Mouse (Mus musculus): ENCODE measurements around the gene Zfp629.
"Not testable (repeated sequence)": the region's sequence is repeated elsewhere in the genome, so short reads cannot be mapped to it uniquely, and the experiment has no call there.

The Zfp629 gene

GRCm38 (mm10) chr7:127614891-127615843 lies at the start of gene Zfp629:
TSS of gene Zfp629 (minus strand) at chr7:127615797.
- no peak for DNase-seq (ENCODE audit: low spot score)

- no peak for DNase-seq (ENCODE audit: low spot score)
Observed at GRCm38 (mm10) chr7:127662926-127663325, 47.3 kb upstream of the Zfp629 start.

- DNase-seq (ENCODE audit: low spot score), result no peak
Observed at GRCm38 (mm10) chr7:127661833-127662232, 46.2 kb upstream of the Zfp629 start.

GRCm38 (mm10) chr7:127660882-127661281 lies 45.3 kb upstream of the Zfp629 start:
- no peak for DNase-seq (ENCODE audit: low spot score)

DNA sequence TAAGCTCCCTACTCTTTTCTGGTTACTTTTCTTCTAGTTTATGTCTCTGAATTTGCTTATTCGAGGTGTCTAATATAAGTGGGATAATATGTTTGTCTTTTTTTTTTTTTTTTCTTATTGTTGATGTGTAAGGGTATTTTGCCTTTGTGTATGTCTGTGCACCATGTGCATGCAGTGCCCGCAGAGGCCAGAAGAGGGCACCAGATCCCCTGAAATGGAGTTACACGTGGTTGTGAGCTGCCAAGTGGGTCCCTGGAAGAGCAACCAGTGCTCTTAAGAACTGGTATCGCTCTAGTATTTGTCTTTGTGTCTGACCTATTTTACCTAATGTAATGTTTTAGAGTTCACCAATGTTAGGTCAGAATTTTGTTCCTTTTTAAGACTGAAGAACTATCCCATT lies 41.3 kb upstream of the Zfp629 start:
- DNase-seq (ENCODE audit: low spot score), result peak; percentile 65

GRCm38 (mm10) chr7:127654318-127654717 lies 38.7 kb upstream of the Zfp629 start:
- DNase-seq (ENCODE audit: low spot score), result no peak

DNA sequence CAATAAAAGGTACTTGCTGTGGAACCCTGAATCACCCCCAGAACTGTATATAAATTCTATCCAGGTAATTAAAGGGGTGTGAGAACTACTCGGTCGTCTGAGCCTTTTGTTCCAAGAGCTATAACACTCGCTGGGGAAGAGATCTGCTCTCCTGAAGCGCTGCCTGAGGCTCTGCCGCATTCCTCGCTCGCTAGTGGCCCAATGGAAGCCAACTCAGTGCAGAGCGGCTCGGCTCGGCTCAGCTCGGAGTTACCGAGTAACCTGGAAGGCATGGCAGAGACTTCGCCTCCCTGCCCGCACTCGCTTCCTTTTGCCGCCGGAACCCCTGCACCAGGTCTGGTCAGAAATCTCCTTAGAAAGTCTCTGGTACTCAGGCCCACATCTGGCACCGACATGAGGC lies 36.5 kb upstream of the Zfp629 start:
- DNase-seq (ENCODE audit: low spot score), result no peak

DNA sequence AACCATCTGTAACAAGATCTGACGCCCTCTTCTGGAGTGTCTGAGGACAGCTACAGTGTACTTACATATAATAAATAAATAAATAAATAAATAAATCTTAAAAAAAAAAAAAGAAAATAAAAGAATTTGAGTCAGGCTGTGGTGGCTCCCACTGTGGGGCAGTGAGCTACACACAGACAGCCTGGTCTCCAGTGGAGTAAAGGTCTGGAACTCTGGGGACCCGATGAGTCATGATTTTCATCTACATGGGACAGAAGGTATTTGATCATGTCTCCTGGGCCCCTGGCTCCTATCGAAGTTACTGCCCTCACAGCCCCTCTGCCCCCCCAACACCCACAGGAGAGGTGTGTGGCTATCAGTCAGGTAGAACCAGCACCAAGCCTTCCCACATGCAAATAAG lies 36.0 kb upstream of the Zfp629 start:
- DNase-seq (ENCODE audit: low spot score), result no peak

DNA sequence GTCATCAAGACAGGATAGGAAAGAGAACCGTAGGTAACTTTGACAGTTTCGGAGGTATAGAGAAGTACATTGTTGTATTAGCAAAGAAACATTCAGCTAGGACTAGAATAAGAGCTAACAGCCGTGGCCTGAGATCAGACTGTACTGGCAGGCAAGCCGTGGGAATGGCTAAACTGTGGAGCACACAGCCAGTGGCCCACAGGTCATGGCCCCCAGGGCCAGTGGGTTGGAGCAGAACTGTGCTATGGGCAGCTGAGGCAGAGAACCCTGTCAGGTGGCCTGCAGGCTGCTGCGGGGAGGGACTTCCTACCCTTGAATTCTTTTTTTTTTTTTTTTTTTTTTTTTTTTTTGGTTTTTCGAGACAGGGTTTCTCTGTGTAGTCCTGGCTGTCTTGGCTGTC lies 33.6 kb upstream of the Zfp629 start:
- DNase-seq (ENCODE audit: low spot score), result no peak

DNA sequence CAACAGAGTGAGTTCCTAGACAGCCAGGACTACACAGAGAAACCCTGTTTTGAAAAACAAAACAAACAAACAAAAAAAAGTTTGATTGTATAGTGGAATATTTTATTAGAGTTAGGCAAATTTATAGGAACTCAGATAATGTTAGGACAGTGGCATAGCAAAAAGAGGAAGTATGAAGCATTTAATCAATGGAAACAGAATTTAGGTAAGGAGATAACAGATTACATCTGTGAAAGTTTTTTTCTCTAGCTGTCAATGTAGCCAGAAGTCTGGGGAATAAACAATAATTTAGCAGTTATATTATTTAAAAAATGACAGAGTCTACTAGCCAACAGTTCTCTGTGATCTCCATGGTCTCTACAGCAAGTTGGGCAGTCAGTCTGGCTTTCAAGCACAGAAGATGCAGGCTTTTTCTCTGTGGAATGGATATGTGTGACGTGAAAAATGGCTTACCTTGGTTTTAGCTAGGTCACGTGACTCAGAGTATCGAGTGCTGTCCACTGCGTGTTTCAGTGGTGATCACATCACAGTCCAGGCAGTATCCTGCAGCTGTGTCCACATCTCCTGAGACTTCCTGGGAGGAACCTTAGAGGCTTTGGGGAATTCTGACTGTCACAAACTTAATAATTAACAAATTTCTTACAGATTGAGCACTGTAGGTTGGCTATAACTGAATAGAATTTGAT lies 33.1 kb upstream of the Zfp629 start:
- no peak for DNase-seq (ENCODE audit: low spot score)

GRCm38 (mm10) chr7:127647576-127647975 lies 32.0 kb upstream of the Zfp629 start:
- not testable (repeated sequence) for DNase-seq (ENCODE audit: low spot score)

GRCm38 (mm10) chr7:127646363-127646762 lies 30.8 kb upstream of the Zfp629 start:
- DNase-seq (ENCODE audit: low spot score), result no peak

- DNase-seq (ENCODE audit: low spot score), result no peak
Observed at GRCm38 (mm10) chr7:127642254-127642653, 26.7 kb upstream of the Zfp629 start.

DNA sequence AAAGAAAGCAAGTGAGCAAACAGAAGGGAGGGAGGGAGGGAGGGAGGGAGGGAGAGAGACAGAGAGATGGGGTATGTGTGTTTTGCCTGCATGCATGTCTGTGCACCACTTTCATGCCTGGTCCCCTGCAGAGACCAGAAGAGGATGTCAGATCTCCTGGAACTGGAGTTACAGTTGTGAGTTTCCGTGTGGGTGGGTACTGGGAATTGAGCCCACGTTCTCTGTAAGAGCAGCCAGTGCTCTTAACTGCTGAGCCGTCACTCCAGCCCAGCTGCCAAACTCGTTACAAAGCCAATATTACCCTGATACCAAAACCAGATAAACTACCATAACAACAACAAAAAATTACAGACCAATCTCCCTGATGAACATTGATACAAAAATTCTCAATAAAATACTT lies 25.7 kb upstream of the Zfp629 start:
- DNase-seq (ENCODE audit: low spot score), result no peak

DNA sequence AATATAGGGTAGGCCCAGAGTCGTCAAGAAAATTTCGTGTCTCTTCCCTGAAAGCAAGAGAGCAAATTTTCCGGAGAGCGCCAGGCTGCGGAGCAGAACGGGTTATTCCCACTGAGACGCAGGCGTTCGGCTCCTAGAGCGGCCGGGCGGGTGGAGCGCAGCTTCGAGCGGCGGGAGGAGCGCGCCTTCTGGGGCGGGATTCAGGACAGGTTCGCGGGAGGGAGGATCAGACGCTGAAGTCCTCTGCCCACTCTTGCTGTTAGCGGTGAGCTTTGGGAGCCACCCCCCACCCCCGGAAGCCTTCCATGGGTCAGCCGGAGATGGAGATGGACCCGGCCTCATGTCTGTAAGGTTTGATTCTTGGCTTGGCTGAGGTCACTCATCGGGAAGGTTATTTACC lies 21.4 kb upstream of the Zfp629 start:
- no peak for DNase-seq (ENCODE audit: low spot score)

GRCm38 (mm10) chr7:127631416-127631815 lies 15.8 kb upstream of the Zfp629 start:
- DNase-seq (ENCODE audit: low spot score), result no peak

GRCm38 (mm10) chr7:127628646-127629045 lies 13.0 kb upstream of the Zfp629 start:
- no peak for DNase-seq (ENCODE audit: low spot score)

DNA sequence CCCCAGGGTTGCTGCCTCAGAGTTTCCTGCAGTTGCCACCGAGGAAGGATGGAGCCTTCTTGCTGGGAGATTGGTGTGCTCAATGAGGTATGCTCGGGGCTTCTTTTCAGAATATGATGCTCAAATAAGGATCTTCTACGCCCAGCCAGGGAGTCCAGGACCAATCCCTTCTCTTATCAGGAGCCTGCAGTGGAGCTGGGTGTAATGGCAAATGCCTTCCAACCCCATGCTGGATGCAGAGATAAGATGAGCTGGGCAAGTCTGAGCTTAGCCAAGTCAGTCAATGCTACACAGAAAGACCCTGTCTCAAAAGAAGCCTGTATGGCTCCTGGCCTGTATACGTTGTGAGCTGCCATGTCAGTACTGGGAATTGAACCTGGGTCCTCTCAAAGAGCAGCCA lies 10.9 kb upstream of the Zfp629 start:
- peak; percentile 42 for DNase-seq (ENCODE audit: low spot score)

DNA sequence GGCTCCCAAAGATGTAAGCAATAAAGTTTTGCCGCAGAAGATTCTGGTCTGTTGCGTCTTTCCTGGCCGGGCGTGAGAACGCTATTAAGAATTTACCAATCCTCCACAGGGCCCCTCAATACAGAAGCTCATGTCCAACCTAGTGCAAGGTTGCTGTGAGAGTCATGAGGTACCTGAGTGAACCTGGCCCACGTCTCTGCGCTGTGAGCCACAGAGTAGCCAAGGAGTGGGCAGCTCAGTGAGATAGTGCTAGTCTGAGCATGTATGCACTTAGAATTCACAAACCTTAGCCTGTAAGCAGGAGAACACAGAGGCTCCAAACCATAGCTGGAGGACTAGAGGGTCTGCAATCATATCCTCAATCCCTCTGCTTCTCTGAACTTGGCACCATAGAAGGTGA lies 10.4 kb upstream of the Zfp629 start:
- DNase-seq (ENCODE audit: low spot score), result no peak

DNA sequence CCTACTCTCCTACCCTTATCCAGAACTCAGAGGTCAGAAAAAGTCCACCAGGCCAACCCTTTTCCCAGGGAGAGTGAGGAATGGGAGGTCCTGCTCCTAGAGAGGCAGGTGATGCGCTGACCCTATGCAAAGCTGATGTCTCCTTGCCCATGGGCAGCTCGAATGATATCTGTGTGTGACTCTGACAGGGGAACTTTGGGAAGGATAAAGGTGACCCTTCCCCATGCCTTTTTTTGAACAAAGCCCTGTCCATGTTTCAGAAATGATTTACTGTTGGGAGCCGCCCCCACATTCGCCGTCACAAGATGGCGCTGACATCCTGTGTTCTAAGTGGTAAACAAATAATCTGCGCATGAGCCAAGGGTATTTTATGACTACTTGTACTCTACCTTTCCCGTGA lies 2.8 kb upstream of the Zfp629 start:
- not testable (repeated sequence) for DNase-seq (ENCODE audit: low spot score)

DNA sequence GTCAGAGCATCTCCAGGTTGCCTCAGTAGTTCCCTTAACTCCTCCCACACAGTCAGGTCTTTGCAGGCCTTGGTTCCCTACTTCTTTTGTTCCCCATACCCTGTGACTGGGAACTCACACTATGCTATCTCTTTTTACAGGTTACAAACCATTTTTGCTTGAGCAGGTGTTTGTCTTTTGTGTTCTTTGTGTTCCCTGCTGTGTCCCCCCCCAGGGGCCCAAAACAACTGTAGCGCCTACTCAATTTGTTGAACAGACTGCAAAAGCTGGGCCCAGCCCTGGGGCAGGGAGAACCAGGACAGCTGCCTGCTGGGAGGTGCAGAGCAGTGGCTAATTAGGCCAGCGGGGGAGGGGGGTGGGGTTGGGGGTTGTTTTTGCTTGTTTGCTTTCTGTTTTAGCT lies 2.4 kb upstream of the Zfp629 start:
- DNase-seq (ENCODE audit: low spot score), result no peak

GRCm38 (mm10) chr7:127616881-127617280 lies 1.3 kb upstream of the Zfp629 start:
- DNase-seq (ENCODE audit: low spot score), result no peak

- no peak for DNase-seq (ENCODE audit: low spot score)
Observed at GRCm38 (mm10) chr7:127616336-127616735, 739 bp upstream of the Zfp629 start.

Data from spleen, adult 12 weeks (tissue).